Mouse (Mus musculus) kidney, postnatal 4 days (tissue): Measurements from ENCODE around the gene Kcnj16.
A peak's percentile ranks its signal among the peaks of the same experiment; 100 is the strongest.

Source experiments
- DNase-seq, 2 experiments: peaks; one replicate each; pipeline ENCODE4 v3.0.0; 2021; ENCODE audit warnings: mixed read lengths in 2 of 2

Gene Kcnj16

GRCm38 (mm10) chr11:110967762-110968135 is at the start of gene Kcnj16:
Gene Kcnj16, plus strand, starts transcription at chr11:110968033.
- peak; percentile 51 to 62 for DNase-seq

- DNase-seq: no peak
Measured at GRCm38 (mm10) chr11:110918808-110919465, 48.9 kb upstream of the Kcnj16 start.

- DNase-seq: no peak
Measured at GRCm38 (mm10) chr11:110935699-110936098, 32.1 kb upstream of the Kcnj16 start.

GRCm38 (mm10) chr11:110942280-110942679 is 25.6 kb upstream of the Kcnj16 start:
- DNase-seq: no peak

- DNase-seq: peak in 1 of 2 experiments; percentile 11
Measured at GRCm38 (mm10) chr11:110942695-110943135, 25.1 kb upstream of the Kcnj16 start.

GRCm38 (mm10) chr11:110956665-110957064 is 11.2 kb upstream of the Kcnj16 start:
- no peak for DNase-seq

- DNase-seq: peak in 1 of 2 experiments; percentile 18
Measured at GRCm38 (mm10) chr11:110961592-110962021, 6.2 kb upstream of the Kcnj16 start.

- DNase-seq: peak in 1 of 2 experiments; percentile 22
Measured at GRCm38 (mm10) chr11:110967019-110967761, 643 bp upstream of the Kcnj16 start.

GRCm38 (mm10) chr11:110968901-110969300 is 1.1 kb downstream of the Kcnj16 start:
- no peak for DNase-seq

GRCm38 (mm10) chr11:110985508-110985907 is 17.7 kb downstream of the Kcnj16 start:
- DNase-seq: no peak

- peak; percentile 49 to 67 for DNase-seq
Measured at GRCm38 (mm10) chr11:110985949-110986348, 18.1 kb downstream of the Kcnj16 start.

- peak in 1 of 2 experiments; percentile 14 for DNase-seq
Measured at GRCm38 (mm10) chr11:110993616-110994015, 25.8 kb downstream of the Kcnj16 start.

- DNase-seq: no peak
Measured at GRCm38 (mm10) chr11:110997211-110997610, 29.4 kb downstream of the Kcnj16 start.

- no peak for DNase-seq
Measured at GRCm38 (mm10) chr11:111005103-111005502, 37.3 kb downstream of the Kcnj16 start.

- DNase-seq: no peak
Measured at GRCm38 (mm10) chr11:111009471-111009870, 41.6 kb downstream of the Kcnj16 start.

- no peak for DNase-seq
Measured at GRCm38 (mm10) chr11:111016206-111016605, 48.4 kb downstream of the Kcnj16 start.

- DNase-seq: no peak
Measured at GRCm38 (mm10) chr11:111020211-111020610, 52.4 kb downstream of the Kcnj16 start.

GRCm38 (mm10) chr11:111022681-111023281 is 54.9 kb downstream of the Kcnj16 start:
- DNase-seq: no peak

GRCm38 (mm10) chr11:111042175-111042574 is 74.3 kb downstream of the Kcnj16 start:
- peak; percentile 55 to 57 for DNase-seq

GRCm38 (mm10) chr11:111043298-111043697 is 75.5 kb downstream of the Kcnj16 start:
- no peak for DNase-seq

- no peak for DNase-seq
Measured at GRCm38 (mm10) chr11:111054252-111054651, 86.4 kb downstream of the Kcnj16 start.

- no peak for DNase-seq
Measured at GRCm38 (mm10) chr11:111054854-111055822, 87.3 kb downstream of the Kcnj16 start.
